Mouse (Mus musculus): ENCODE measurements around the gene Kcnh6. TPM values are rescaled to one million over a fixed set of nuclear protein-coding genes. Genes with fewer than 3 reads are reported as not detected.
A peak's percentile ranks its signal among the peaks of the same experiment; 100 is the strongest.
"Not testable (repeated sequence)": the region's sequence is repeated elsewhere in the genome, so short reads cannot be mapped to it uniquely, and the experiment has no call there.

Gene Kcnh6
- polyA plus RNA-seq, 1 experiment from 2014 or later = 0.33 TPM

DNA sequence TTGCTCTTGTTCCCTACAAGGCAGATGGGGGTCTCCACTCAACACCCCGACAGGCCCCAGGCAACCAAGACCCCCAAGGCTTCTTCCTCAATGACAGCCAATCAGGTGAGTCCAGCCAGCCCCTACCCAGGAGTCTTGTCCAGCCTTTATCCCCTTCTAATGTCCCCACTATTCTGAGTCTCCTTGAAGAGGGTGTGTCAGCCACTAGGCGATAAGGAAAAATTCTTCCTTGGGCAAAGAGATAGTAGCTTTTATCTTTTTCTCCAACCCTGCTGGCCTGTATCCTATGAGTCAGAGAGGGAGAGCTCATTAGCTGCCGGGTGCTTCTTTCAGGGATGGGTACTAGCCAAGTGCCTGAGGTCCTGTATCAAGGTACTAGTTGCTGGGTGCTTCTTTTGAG, 17.9 kb downstream of the Kcnh6 start:
- Histone ChIP-seq H3K36me3 (0 out of 2 replicates have a peak, but pooled peaks cover 3% of the 10 kb centered on the region), H3K9me3 (replicated peaks) (no peaks in the 10 kb centered on the region), H3K27ac (replicated peaks) (no peak overlapping the region), H3K4me3 (no peak overlapping the region), H3K27me3 (ENCODE audit: low read depth, poor library complexity, severe bottlenecking) (peaks cover 14% of the 10 kb centered on the region), H3K4me1 (no peaks in the 10 kb centered on the region; the same call in 1 of the 2 replicates)
- DNase-seq (ENCODE audit: low spot score) = no peak
- 92% methylated on average over 3 of the region's 3 CpGs for WGBS

DNA sequence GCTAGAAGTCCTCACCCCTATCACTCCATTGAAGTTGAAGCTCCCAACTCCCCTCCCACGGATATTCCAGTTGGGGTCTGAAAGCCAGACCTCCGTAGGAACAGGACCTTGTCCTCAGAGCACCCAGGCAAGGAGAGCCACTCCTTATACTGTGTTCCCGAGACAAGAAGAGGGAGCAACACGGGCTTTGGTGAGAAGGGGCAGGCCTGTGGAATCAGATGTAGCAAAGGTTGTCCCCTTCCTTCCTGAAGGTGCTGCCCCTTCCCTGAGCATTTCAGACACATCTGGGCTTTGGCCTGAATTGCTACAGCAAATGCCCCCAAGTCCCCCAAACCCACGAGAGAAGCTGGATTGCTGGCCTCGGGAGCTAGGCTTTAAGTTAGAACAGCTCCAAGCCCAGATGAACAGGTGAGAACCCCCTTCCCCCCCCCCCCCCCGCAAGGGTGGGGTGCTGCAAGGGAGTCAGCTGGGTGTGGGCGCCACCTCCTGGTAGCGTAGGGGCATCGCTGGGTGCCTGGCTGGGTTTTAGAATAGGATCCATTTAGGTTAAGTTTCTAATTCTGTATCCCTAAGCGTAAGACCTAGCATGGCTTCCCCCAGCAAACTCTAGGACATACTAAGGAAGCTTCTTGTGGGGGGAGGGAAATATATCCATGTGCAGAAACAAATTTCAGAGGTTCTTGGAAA, 18.7 kb downstream of the Kcnh6 start:
- no peaks in the 10 kb centered on the region for H3K4me1 ChIP-seq
- no peaks in the 10 kb centered on the region for H3K9me3 ChIP-seq (replicated peaks)
- 0 out of 2 replicates have a peak, but pooled peaks cover 3% of the 10 kb centered on the region for H3K36me3 ChIP-seq
- H3K27me3 ChIP-seq (ENCODE audit: low read depth, poor library complexity, severe bottlenecking) = peaks cover 5% of the 10 kb centered on the region
- peak; percentile 47 for DNase-seq (ENCODE audit: low spot score)
- no peak overlapping the region for H3K4me3 ChIP-seq
- WGBS = 41% methylated on average over 11 of the region's 11 CpGs
- H3K27ac ChIP-seq (replicated peaks) = no peak overlapping the region

DNA sequence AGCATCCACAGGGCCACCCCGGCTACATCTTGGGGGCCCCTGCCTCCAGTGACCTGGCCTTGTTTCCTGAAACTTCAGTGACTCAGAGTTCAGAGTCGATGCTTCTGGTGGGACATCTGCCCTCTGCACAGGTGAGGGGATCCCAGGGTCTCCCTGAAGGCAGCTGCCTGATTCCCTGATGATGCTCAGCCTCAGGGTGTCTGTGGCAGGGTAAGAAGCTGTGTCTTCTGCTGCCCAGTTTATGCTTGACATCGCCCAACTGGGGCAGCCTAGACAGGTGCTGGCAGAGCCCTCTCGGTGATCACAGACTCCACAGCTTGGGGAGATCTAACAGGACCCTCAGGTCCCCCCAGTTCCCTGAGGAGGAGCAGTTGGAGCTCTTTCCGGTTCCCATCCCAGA, 19.7 kb downstream of the Kcnh6 start:
- DNase-seq (ENCODE audit: low spot score) = no peak
- Histone ChIP-seq H3K4me3 (no peak overlapping the region), H3K27ac (replicated peaks) (no peak overlapping the region), H3K9me3 (replicated peaks) (0 out of 2 replicates have a peak, but pooled peaks cover 3% of the 10 kb centered on the region), H3K27me3 (ENCODE audit: low read depth, poor library complexity, severe bottlenecking) (no peaks in the 10 kb centered on the region), H3K36me3 (0 out of 2 replicates have a peak, but pooled peaks cover 3% of the 10 kb centered on the region), H3K4me1 (no peaks in the 10 kb centered on the region)
- 90% methylated on average over 5 of the region's 5 CpGs for WGBS

- not testable (repeated sequence) for H3K36me3 ChIP-seq; H3K27me3 ChIP-seq (ENCODE audit: low read depth, poor library complexity, severe bottlenecking); H3K9me3 ChIP-seq (replicated peaks); DNase-seq (ENCODE audit: low spot score)
- Histone ChIP-seq H3K4me3 (peak overlapping the region; percentile 47), H3K27ac (replicated peaks) (peak overlapping the region; percentile 71; the same call in 1 of the 2 replicates), H3K4me1 (peaks cover 13% of the 10 kb centered on the region)
- WGBS = 40% methylated on average over 15 of the region's 25 CpGs
Observed at GRCm38 (mm10) chr11:106032074-106032473, 24.1 kb downstream of the Kcnh6 start.

GRCm38 (mm10) chr11:106033491-106033919, 25.6 kb downstream of the Kcnh6 start:
- H3K36me3 ChIP-seq = no peaks in the 10 kb centered on the region
- H3K4me3 ChIP-seq = peak overlapping the region; percentile 38; the same call in 1 of the 2 replicates
- WGBS = 37% methylated on average over 11 of the region's 11 CpGs

DNA sequence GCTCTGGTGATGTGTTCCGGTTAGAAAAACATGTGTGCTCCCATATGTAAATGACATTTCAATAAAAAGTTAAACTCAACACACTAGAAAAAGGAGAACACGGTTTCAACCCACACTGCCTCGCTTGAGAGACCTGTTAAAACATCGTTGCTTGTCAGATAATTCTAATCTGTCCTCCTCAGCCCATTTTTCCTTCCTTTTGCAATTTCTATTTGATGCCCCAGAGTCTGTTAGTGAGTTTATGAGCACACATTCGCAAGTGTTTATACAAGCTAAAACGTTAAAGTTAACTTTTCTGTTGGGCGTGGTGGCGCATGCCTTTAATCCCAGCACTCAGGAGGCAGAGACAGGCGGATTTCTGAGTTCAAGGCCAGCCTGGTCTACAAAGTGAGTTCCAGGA, 27.1 kb downstream of the Kcnh6 start:
- Histone ChIP-seq H3K27me3 (ENCODE audit: low read depth, poor library complexity, severe bottlenecking) (no peaks in the 10 kb centered on the region), H3K4me3 (no peak overlapping the region), H3K36me3 (peaks cover 3% of the 10 kb centered on the region; the same call in 1 of the 2 replicates), H3K27ac (replicated peaks) (no peak overlapping the region), H3K9me3 (replicated peaks) (0 out of 2 replicates have a peak, but pooled peaks cover 3% of the 10 kb centered on the region), H3K4me1 (peaks cover 30% of the 10 kb centered on the region)
- no peak for DNase-seq (ENCODE audit: low spot score)
- WGBS = 90% methylated on average over 9 of the region's 9 CpGs

More at GRCm38 (mm10) chr11:106033491-106033919, 25.6 kb downstream of the Kcnh6 start:
- DNase-seq (ENCODE audit: low spot score) = peak; percentile 36
- 0 out of 2 replicates have a peak, but pooled peaks cover 3% of the 10 kb centered on the region for H3K9me3 ChIP-seq (replicated peaks)
- peak overlapping the region; percentile 70 for H3K27ac ChIP-seq (replicated peaks)
- H3K4me1 ChIP-seq = peaks cover 25% of the 10 kb centered on the region
- H3K27me3 ChIP-seq (ENCODE audit: low read depth, poor library complexity, severe bottlenecking) = no peaks in the 10 kb centered on the region

DNA sequence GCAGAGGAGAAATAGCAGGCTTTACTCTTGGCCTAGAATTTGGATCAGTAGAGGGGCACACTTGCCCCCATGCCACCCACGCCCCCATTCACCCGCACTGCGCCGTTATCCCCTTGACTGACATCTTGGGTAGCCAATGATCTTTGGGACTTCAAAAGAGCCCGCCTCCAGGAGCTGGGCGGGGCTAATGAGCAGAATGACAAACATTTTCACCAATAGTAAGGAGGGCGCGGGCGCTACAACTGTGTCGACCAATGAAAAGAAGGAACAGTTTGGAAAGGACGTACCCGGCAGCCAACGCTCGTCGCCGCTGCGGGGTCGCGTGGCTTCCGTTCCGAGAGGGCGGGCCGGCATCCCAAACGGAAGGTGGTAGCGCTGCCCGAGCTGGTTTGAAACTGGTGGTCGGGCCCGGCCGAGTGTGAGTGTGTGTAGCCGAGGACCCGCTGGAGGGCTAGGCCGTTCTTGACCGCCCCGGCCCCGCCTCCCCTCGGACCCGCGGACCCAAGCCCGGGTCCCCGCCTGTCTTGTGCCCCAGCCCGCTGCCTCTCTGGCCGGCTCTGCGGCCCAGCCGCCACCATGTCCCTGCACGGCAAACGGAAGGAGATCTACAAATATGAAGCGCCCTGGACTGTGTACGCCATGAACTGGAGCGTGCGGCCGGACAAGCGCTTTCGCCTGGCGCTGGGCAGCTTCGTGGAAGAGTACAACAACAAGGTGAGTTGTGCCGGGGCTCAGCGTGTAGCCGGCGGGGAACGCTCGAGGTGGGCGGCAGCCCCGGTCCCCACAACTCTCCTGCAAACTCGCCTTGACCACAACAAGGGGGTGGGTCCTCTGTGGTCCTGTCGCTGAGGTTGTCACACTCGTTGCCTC, 28.9 kb downstream of the Kcnh6 start, which contains the start of gene Dcaf7:
TSS of gene Dcaf7 (plus strand) at position 325 of the 870 bp plus-strand sequence.
- peak within 1 kb of the TSS; percentile 90 for H3K4me3 ChIP-seq
- 0 out of 2 replicates have a peak, but pooled peaks cover 2% of the 10 kb centered on the region for H3K9me3 ChIP-seq (replicated peaks)
- WGBS = under 1% methylated on average over 66 of the region's 66 CpGs
- peak; percentile 98 for DNase-seq (ENCODE audit: low spot score)
- no peaks in the 10 kb centered on the region for H3K27me3 ChIP-seq (ENCODE audit: low read depth, poor library complexity, severe bottlenecking)
- peaks cover 3% of the 10 kb centered on the region; the same call in 1 of the 2 replicates for H3K36me3 ChIP-seq
- peak within 1 kb of the TSS; percentile 90 for H3K27ac ChIP-seq (replicated peaks)
- H3K4me1 ChIP-seq = peaks cover 30% of the 10 kb centered on the region

GRCm38 (mm10) chr11:106037418-106037751, 29.5 kb downstream of the Kcnh6 start:
- H3K36me3 ChIP-seq = peaks cover 3% of the 10 kb centered on the region; the same call in 1 of the 2 replicates
- peak; percentile 59 for DNase-seq (ENCODE audit: low spot score)
- H3K9me3 ChIP-seq (replicated peaks) = no peaks in the 10 kb centered on the region
- under 1% methylated on average over 13 of the region's 13 CpGs for WGBS
- H3K4me3 ChIP-seq = peak overlapping the region; percentile 90
- peaks cover 30% of the 10 kb centered on the region for H3K4me1 ChIP-seq
- H3K27me3 ChIP-seq (ENCODE audit: low read depth, poor library complexity, severe bottlenecking) = no peaks in the 10 kb centered on the region
- H3K27ac ChIP-seq (replicated peaks) = peak overlapping the region; percentile 90

- DNase-seq (ENCODE audit: low spot score) = no peak
- no peak overlapping the region for H3K4me3 ChIP-seq
- H3K9me3 ChIP-seq (replicated peaks) = no peaks in the 10 kb centered on the region
- H3K27ac ChIP-seq (replicated peaks) = no peak overlapping the region
- no peaks in the 10 kb centered on the region for H3K4me1 ChIP-seq
- peaks cover 37% of the 10 kb centered on the region for H3K36me3 ChIP-seq
- H3K27me3 ChIP-seq (ENCODE audit: low read depth, poor library complexity, severe bottlenecking) = no peaks in the 10 kb centered on the region
Observed at GRCm38 (mm10) chr11:106044349-106044748, 36.4 kb downstream of the Kcnh6 start.

- WGBS = 82% methylated on average over 1 of the region's 1 CpGs
- no peak for DNase-seq (ENCODE audit: low spot score)
- Histone ChIP-seq H3K27ac (replicated peaks) (no peak overlapping the region), H3K4me3 (no peak overlapping the region), H3K27me3 (ENCODE audit: low read depth, poor library complexity, severe bottlenecking) (no peaks in the 10 kb centered on the region), H3K9me3 (replicated peaks) (no peaks in the 10 kb centered on the region), H3K36me3 (peaks cover 45% of the 10 kb centered on the region), H3K4me1 (no peaks in the 10 kb centered on the region)
Observed at GRCm38 (mm10) chr11:106045256-106045655, 37.3 kb downstream of the Kcnh6 start.

DNA sequence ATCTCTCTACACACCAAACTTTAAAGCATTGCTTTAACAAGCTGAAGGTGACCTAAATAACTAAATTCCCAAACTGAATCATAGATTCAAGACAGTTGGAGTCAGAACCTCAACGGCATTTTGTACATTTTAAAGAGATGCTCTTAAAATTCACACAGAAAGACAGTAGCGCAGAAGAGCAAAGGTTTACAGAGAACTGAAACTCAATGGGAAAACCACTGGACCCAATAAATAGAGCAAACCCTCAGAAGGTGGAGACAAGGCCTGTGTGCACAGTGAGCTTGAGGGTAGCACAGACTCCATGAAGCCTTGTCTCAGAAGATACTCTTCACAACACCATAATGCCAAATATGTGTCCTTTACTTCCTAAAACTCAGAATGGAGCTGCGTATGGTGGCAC, 37.9 kb downstream of the Kcnh6 start:
- Histone ChIP-seq H3K27ac (replicated peaks) (no peak overlapping the region), H3K27me3 (ENCODE audit: low read depth, poor library complexity, severe bottlenecking) (no peaks in the 10 kb centered on the region), H3K4me3 (no peak overlapping the region), H3K9me3 (replicated peaks) (no peaks in the 10 kb centered on the region), H3K4me1 (no peaks in the 10 kb centered on the region), H3K36me3 (peaks cover 50% of the 10 kb centered on the region)
- WGBS = 92% methylated on average over 3 of the region's 3 CpGs
- DNase-seq (ENCODE audit: low spot score) = no peak

GRCm38 (mm10) chr11:106046584-106046983, 38.7 kb downstream of the Kcnh6 start:
- no peak overlapping the region for H3K27ac ChIP-seq (replicated peaks)
- 88% methylated on average over 9 of the region's 9 CpGs for WGBS
- DNase-seq (ENCODE audit: low spot score) = no peak
- no peaks in the 10 kb centered on the region for H3K9me3 ChIP-seq (replicated peaks)
- no peaks in the 10 kb centered on the region for H3K27me3 ChIP-seq (ENCODE audit: low read depth, poor library complexity, severe bottlenecking)
- peaks cover 58% of the 10 kb centered on the region for H3K36me3 ChIP-seq
- H3K4me3 ChIP-seq = no peak overlapping the region
- no peaks in the 10 kb centered on the region for H3K4me1 ChIP-seq

Measured in midbrain, embryonic 10.5 days (tissue).